Mouse (Mus musculus) embryonic facial prominence, embryonic 12.5 days (tissue): ENCODE results near the gene Pex6. TPM values are rescaled to one million over a fixed set of nuclear protein-coding genes. Genes with fewer than 3 reads are reported as not detected.
A peak's percentile ranks its signal among the peaks of the same experiment; 100 is the strongest.

Experiments used
- ATAC-seq: fragments of 200-750 bp; cut with Nextera tagmentation; 2 replicates; pipeline ENCODE4 v1.8.0; 2017; ENCODE audit not compliant: insufficient number of reproducible peaks, insufficient read depth, low FRiP score, low TSS enrichment
- H3K27ac ChIP-seq: fragments of 300-500 bp; sonication (generic); 2 replicates; pipeline ENCODE4 v1.5.1; 2016; ENCODE audit warnings: mild to moderate bottlenecking
- H3K27me3 ChIP-seq: fragments of 300-500 bp; sonication (generic); 2 replicates; pipeline ENCODE4 v1.6.1; 2016; ENCODE audit warnings: mild to moderate bottlenecking, moderate library complexity
- H3K36me3 ChIP-seq: fragments of 300-500 bp; sonication (generic); 2 replicates; pipeline ENCODE4 v1.6.1; 2016; ENCODE audit warnings: mild to moderate bottlenecking
- H3K4me1 ChIP-seq: fragments of 300-500 bp; sonication (generic); 2 replicates; pipeline ENCODE4 v1.6.1; 2016
- H3K4me2 ChIP-seq: fragments of 300-500 bp; sonication (generic); replicated peaks from 2 replicates; pipeline ENCODE4 v1.6.1; 2016; ENCODE audit warnings: mild to moderate bottlenecking, moderate library complexity
- H3K4me3 ChIP-seq: fragments of 300-500 bp; sonication (generic); 2 replicates; pipeline ENCODE4 v1.5.1; 2016; ENCODE audit warnings: mild to moderate bottlenecking
- H3K9ac ChIP-seq: fragments of 300-500 bp; sonication (generic); 2 replicates; pipeline ENCODE4 v1.6.1; 2016; ENCODE audit warnings: mild to moderate bottlenecking, moderate library complexity
- H3K9me3 ChIP-seq: fragments of 300-500 bp; sonication (generic); 2 replicates; pipeline ENCODE4 v1.6.1; 2016; ENCODE audit warnings: mild to moderate bottlenecking, moderate library complexity
- WGBS: fragments of 180-500 bp; shearing (Covaris S2); methylation state at CpG from one replicate; pipeline ENCODE4 v1.1.7; 2016; 5-methylcytosine and 5-hydroxymethylcytosine counted together
- polyA plus RNA-seq: library from polyadenylated mRNA; unstranded; fragments of >200 nt; fragmentation: Nextera tagmentation; extraction: Ambion mirVana; gene quantifications from 2 replicates; pipeline ENCODE4 v1.2.1, GENCODE M21; 2016

Gene Pex6
- polyA plus RNA-seq, 1 experiment from 2014 or later, result 43.0 TPM

GRCm38 (mm10) chr17:46770546-46770945, 59.3 kb downstream of the Pex6 start:
- ATAC-seq, result no peak
- H3K9me3 ChIP-seq, result no peaks in the 10 kb centered on the region
- WGBS, result 92% methylated on average over 11 of the region's 11 CpGs
- no peak overlapping the region for H3K27ac ChIP-seq
- peaks cover 14% of the 10 kb centered on the region; the same call in 1 of the 2 replicates for H3K4me1 ChIP-seq
- no peaks in the 10 kb centered on the region for H3K27me3 ChIP-seq
- no peak overlapping the region for H3K4me2 ChIP-seq
- H3K9ac ChIP-seq, result no peak overlapping the region
- H3K4me3 ChIP-seq, result no peak overlapping the region
- H3K36me3 ChIP-seq, result peaks cover 16% of the 10 kb centered on the region

GRCm38 (mm10) chr17:46771025-46771424, 59.8 kb downstream of the Pex6 start:
- Histone ChIP-seq H3K4me2 (no peak overlapping the region), H3K9ac (no peak overlapping the region), H3K27me3 (no peaks in the 10 kb centered on the region), H3K4me1 (peaks cover 14% of the 10 kb centered on the region; the same call in 1 of the 2 replicates), H3K36me3 (peaks cover 21% of the 10 kb centered on the region), H3K9me3 (no peaks in the 10 kb centered on the region), H3K27ac (no peak overlapping the region), H3K4me3 (no peak overlapping the region)
- no peak for ATAC-seq
- whole genome bisulfite sequencing, result 87% methylated on average over 4 of the region's 4 CpGs

- peak overlapping the region; percentile 68 for H3K4me3 ChIP-seq
- peak overlapping the region; percentile 69 for H3K9ac ChIP-seq
- 65% methylated on average over 17 of the region's 17 CpGs for WGBS
- H3K4me1 ChIP-seq, result peaks cover 14% of the 10 kb centered on the region; the same call in 1 of the 2 replicates
- H3K4me2 ChIP-seq, result peak overlapping the region; percentile 74
- no peaks in the 10 kb centered on the region for H3K27me3 ChIP-seq
- peaks cover 27% of the 10 kb centered on the region for H3K36me3 ChIP-seq
- ATAC-seq, result no peak
- H3K27ac ChIP-seq, result peak overlapping the region; percentile 79; the same call in 1 of the 2 replicates
- H3K9me3 ChIP-seq, result no peaks in the 10 kb centered on the region
Observed at GRCm38 (mm10) chr17:46771616-46772015, 60.4 kb downstream of the Pex6 start.

GRCm38 (mm10) chr17:46772038-46772403, 60.8 kb downstream of the Pex6 start:
- 5% methylated on average over 5 of the region's 5 CpGs for WGBS
- H3K36me3 ChIP-seq, result peaks cover 30% of the 10 kb centered on the region
- H3K9me3 ChIP-seq, result no peaks in the 10 kb centered on the region
- peak overlapping the region; percentile 79 for H3K27ac ChIP-seq
- no peak for ATAC-seq
- peak overlapping the region; percentile 74 for H3K4me2 ChIP-seq
- H3K4me3 ChIP-seq, result peak overlapping the region; percentile 68
- H3K9ac ChIP-seq, result peak overlapping the region; percentile 69
- H3K27me3 ChIP-seq, result no peaks in the 10 kb centered on the region
- H3K4me1 ChIP-seq, result peaks cover 14% of the 10 kb centered on the region; the same call in 1 of the 2 replicates

- peak within 1 kb of the TSS; percentile 74 for H3K4me2 ChIP-seq
- under 1% methylated on average over 50 of the region's 50 CpGs for WGBS
- ATAC-seq, result peak; percentile 83
- H3K4me3 ChIP-seq, result peak within 1 kb of the TSS; percentile 68
- peak within 1 kb of the TSS; percentile 69 for H3K9ac ChIP-seq
- H3K27me3 ChIP-seq, result no peaks in the 10 kb centered on the region
- no peaks in the 10 kb centered on the region for H3K9me3 ChIP-seq
- H3K4me1 ChIP-seq, result peaks cover 14% of the 10 kb centered on the region; the same call in 1 of the 2 replicates
- peaks cover 36% of the 10 kb centered on the region for H3K36me3 ChIP-seq
- H3K27ac ChIP-seq, result peak within 1 kb of the TSS; percentile 79
Observed at GRCm38 (mm10) chr17:46772404-46773277, 61.4 kb downstream of the Pex6 start, which contains the start of gene 2310039H08Rik. Gene 2310039H08Rik (plus strand): TSS chr17:46772635.

GRCm38 (mm10) chr17:46773278-46774130, 62.2 kb downstream of the Pex6 start:
- no peaks in the 10 kb centered on the region for H3K27me3 ChIP-seq
- ATAC-seq, result no peak
- H3K9ac ChIP-seq, result peak overlapping the region; percentile 69
- H3K4me2 ChIP-seq, result peak overlapping the region; percentile 74
- WGBS, result 11% methylated on average over 19 of the region's 20 CpGs
- H3K9me3 ChIP-seq, result no peaks in the 10 kb centered on the region
- H3K4me3 ChIP-seq, result peak overlapping the region; percentile 68
- peaks cover 14% of the 10 kb centered on the region; the same call in 1 of the 2 replicates for H3K4me1 ChIP-seq
- peak overlapping the region; percentile 79 for H3K27ac ChIP-seq
- peaks cover 45% of the 10 kb centered on the region for H3K36me3 ChIP-seq

- 44% methylated on average over 2 of the region's 2 CpGs for WGBS
- Histone ChIP-seq H3K9me3 (no peaks in the 10 kb centered on the region), H3K36me3 (peaks cover 51% of the 10 kb centered on the region), H3K9ac (0 out of 2 replicates have a peak overlapping the region, but pooled peaks have one; percentile 30), H3K27ac (no peak overlapping the region), H3K4me1 (peaks cover 14% of the 10 kb centered on the region; the same call in 1 of the 2 replicates), H3K4me3 (peak overlapping the region; percentile 68; the same call in 1 of the 2 replicates), H3K4me2 (peak overlapping the region; percentile 74), H3K27me3 (no peaks in the 10 kb centered on the region)
- no peak for ATAC-seq
Observed at GRCm38 (mm10) chr17:46774131-46774472, 62.8 kb downstream of the Pex6 start.

- H3K9ac ChIP-seq, result no peak overlapping the region
- no peaks in the 10 kb centered on the region for H3K27me3 ChIP-seq
- WGBS, result 94% methylated on average over 9 of the region's 9 CpGs
- H3K36me3 ChIP-seq, result peaks cover 59% of the 10 kb centered on the region
- no peak for ATAC-seq
- no peak overlapping the region for H3K4me2 ChIP-seq
- peaks cover 14% of the 10 kb centered on the region; the same call in 1 of the 2 replicates for H3K4me1 ChIP-seq
- H3K27ac ChIP-seq, result no peak overlapping the region
- no peak overlapping the region for H3K4me3 ChIP-seq
- no peaks in the 10 kb centered on the region for H3K9me3 ChIP-seq
Observed at GRCm38 (mm10) chr17:46775070-46775469, 63.8 kb downstream of the Pex6 start.

Other genes starting within 250 kb of the Pex6 start
- 0.88 and 1.3 TPM in 2 replicates for gene Ttbk1, start 223.8 kb upstream of the Pex6 start, polyA plus RNA-seq
- gene Dnph1, start 214.8 kb upstream of the Pex6 start, polyA plus RNA-seq, result 58.2 and 63.4 TPM in 2 replicates
- 12.4 and 13.4 TPM in 2 replicates for gene Cul9, start 165.1 kb upstream of the Pex6 start, polyA plus RNA-seq
- 10.5 and 12.0 TPM in 2 replicates for gene Srf, start 155.3 kb upstream of the Pex6 start, polyA plus RNA-seq
- 130 and 134 TPM in 2 replicates for gene Ptk7, start 82.0 kb upstream of the Pex6 start, polyA plus RNA-seq
- 28.5 and 29.8 TPM in 2 replicates for gene Klc4, start 65.4 kb upstream of the Pex6 start, polyA plus RNA-seq
- gene Mrpl2, start 65.2 kb upstream of the Pex6 start, polyA plus RNA-seq, result 98.1 and 102 TPM in 2 replicates
- gene Cul7, start 61.1 kb upstream of the Pex6 start, polyA plus RNA-seq, result 57.3 and 61.1 TPM in 2 replicates
- 62.6 and 67.6 TPM in 2 replicates for gene Rrp36, start 37.1 kb upstream of the Pex6 start, polyA plus RNA-seq
- 170 and 174 TPM in 2 replicates for gene Mea1, start 32.7 kb upstream of the Pex6 start, polyA plus RNA-seq
- gene Klhdc3, start 30.5 kb upstream of the Pex6 start, polyA plus RNA-seq, result 134 and 137 TPM in 2 replicates
- 110 and 111 TPM in 2 replicates for gene Ppp2r5d, start 6.4 kb upstream of the Pex6 start, polyA plus RNA-seq
- 0.69 and 0.74 TPM in 2 replicates for gene Gnmt, start 17.7 kb downstream of the Pex6 start, polyA plus RNA-seq
- 61.2 and 63.1 TPM in 2 replicates for gene Cnpy3, start 40.8 kb downstream of the Pex6 start, polyA plus RNA-seq
- gene Ptcra, start 52.2 kb downstream of the Pex6 start, polyA plus RNA-seq, result 0.41 and 0.47 TPM in 2 replicates
- 54.8 and 59.5 TPM in 2 replicates for gene 2310039H08Rik, start 61.2 kb downstream of the Pex6 start, polyA plus RNA-seq
- 180 and 184 TPM in 2 replicates for gene Rpl7l1, start 71.2 kb downstream of the Pex6 start, polyA plus RNA-seq
- 4.6 and 5.5 TPM in 2 replicates for gene Bicral, start 147.0 kb downstream of the Pex6 start, polyA plus RNA-seq
- 80.2 and 83.7 TPM in 2 replicates for gene Tbcc, start 179.2 kb downstream of the Pex6 start, polyA plus RNA-seq
- gene Prph2, start 199.0 kb downstream of the Pex6 start, polyA plus RNA-seq, result 0.09 TPM in 1 of 2 replicates, not detected in the other